8 mouse cellular contexts compared by ENCODE assay signal in the genomic region with DNA sequence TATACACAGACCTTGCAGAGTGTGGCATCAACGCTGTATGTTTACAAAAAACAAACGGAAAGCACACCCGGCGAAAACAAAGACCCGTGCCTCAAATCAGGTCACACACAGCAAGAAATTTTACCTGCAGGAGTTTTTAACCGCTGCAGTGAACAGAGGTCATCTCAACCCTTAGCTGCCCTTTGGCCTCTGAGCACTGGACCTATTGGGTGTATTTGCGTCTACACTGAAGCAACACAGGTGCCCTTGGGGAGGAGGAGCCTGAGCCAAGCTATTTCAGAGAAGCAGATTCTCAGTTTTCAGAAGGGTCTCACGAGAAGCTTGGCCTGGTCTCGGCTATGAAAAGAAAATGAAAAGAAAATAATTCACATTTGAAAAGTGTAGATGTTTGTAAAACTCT.
A peak's percentile ranks its signal among the peaks of the same experiment; 100 is the strongest.
DNase-seq lines count a peak whose midpoint lies in the region; ATAC-seq and TF ChIP-seq lines count a peak whose summit lies in the region.

No protein-coding gene starts in this region.

- 3% methylated on average over 9 of the region's 9 CpGs for WGBS in forebrain, embryonic 13.5 days
- 11% methylated on average over 9 of the region's 9 CpGs for WGBS in limb, embryonic 12.5 days
- WGBS in neural tube, embryonic 14.5 days, result 7% methylated on average over 9 of the region's 9 CpGs

- TF ChIP-seq CTCF in left cerebral cortex, adult 2 months (IDR thresholded peaks at IDR 0.05), result no peak

- no peaks in the 10 kb centered on the region for H3K36me3 ChIP-seq in forebrain, embryonic 13.5 days (ENCODE audit: poor library complexity, severe bottlenecking)
- no peaks in the 10 kb centered on the region for H3K36me3 ChIP-seq in limb, embryonic 12.5 days
- no peaks in the 10 kb centered on the region for H3K36me3 ChIP-seq in neural tube, embryonic 14.5 days (ENCODE audit: control insufficient read depth, insufficient read depth, low read length)

- no peak for DNase-seq in left cerebral cortex, adult 2 months (ENCODE audit: extremely low spot score in 1 of 2, low spot score in 2 of 2)
- DNase-seq in left cerebral cortex, adult 18-20 months (ENCODE audit: low spot score in 2 of 2), result no peak
- DNase-seq in testis, postnatal 10 days (ENCODE audit: low spot score), result no peak
- DNase-seq in gastrocnemius, adult 8-10 months (ENCODE audit: low spot score in 2 of 2), result no peak
- DNase-seq in right cerebral cortex, postnatal 14 days, result no peak

- 0 out of 2 replicates have a peak, but pooled peaks have one; percentile 6 for ATAC-seq in forebrain, embryonic 13.5 days
- no peak for ATAC-seq in limb, embryonic 12.5 days (ENCODE audit: insufficient number of reproducible peaks, insufficient read depth, low FRiP score, low TSS enrichment, low read depth)
- ATAC-seq in neural tube, embryonic 14.5 days (ENCODE audit: low read depth), result no peak

- intact Hi-C loops in left cerebral cortex, adult 2 months (cut with DNase I), result loop anchor here (5.0 to 10.0 kb wide), 5 partner anchors 60 to 1107 kb away; no protein-coding TSS in a partner anchor

- H3K9me3 ChIP-seq in forebrain, embryonic 13.5 days (replicated peaks), result no peaks in the 10 kb centered on the region
- H3K9me3 ChIP-seq in limb, embryonic 12.5 days, result no peaks in the 10 kb centered on the region
- H3K9me3 ChIP-seq in neural tube, embryonic 14.5 days (ENCODE audit: control insufficient read depth, low read length), result no peaks in the 10 kb centered on the region

- peaks cover 55% of the 10 kb centered on the region for H3K4me1 ChIP-seq in forebrain, embryonic 13.5 days
- peaks cover 17% of the 10 kb centered on the region for H3K4me1 ChIP-seq in limb, embryonic 12.5 days (replicated peaks)
- H3K4me1 ChIP-seq in neural tube, embryonic 14.5 days (ENCODE audit: control insufficient read depth, insufficient read depth, low read length), result peaks cover 7% of the 10 kb centered on the region; the same call in 1 of the 2 replicates

- H3K9ac ChIP-seq in forebrain, embryonic 13.5 days, result peak overlapping the region; percentile 28
- H3K9ac ChIP-seq in limb, embryonic 12.5 days (replicated peaks), result no peak overlapping the region
- 0 out of 2 replicates have a peak overlapping the region, but pooled peaks have one; percentile 21 for H3K9ac ChIP-seq in neural tube, embryonic 14.5 days (replicated peaks; ENCODE audit: low read depth, low read length)

- H3K27ac ChIP-seq in left cerebral cortex, adult 2 months, result peak overlapping the region; percentile 80
- peak overlapping the region; percentile 98 for H3K27ac ChIP-seq in forebrain, embryonic 13.5 days
- no peak overlapping the region; the same call in 1 of the 2 replicates for H3K27ac ChIP-seq in limb, embryonic 12.5 days
- peak overlapping the region; percentile 75 for H3K27ac ChIP-seq in neural tube, embryonic 14.5 days (ENCODE audit: low read depth, low read length)

- peak overlapping the region; percentile 59 for H3K4me2 ChIP-seq in forebrain, embryonic 13.5 days
- peak overlapping the region; percentile 72 for H3K4me2 ChIP-seq in limb, embryonic 12.5 days
- H3K4me2 ChIP-seq in neural tube, embryonic 14.5 days (ENCODE audit: low read depth, low read length), result peak overlapping the region; percentile 69

- H3K4me3 ChIP-seq in left cerebral cortex, adult 2 months, result no peak overlapping the region; the same call in 1 of the 2 replicates
- peak overlapping the region; percentile 37 for H3K4me3 ChIP-seq in forebrain, embryonic 13.5 days
- peak overlapping the region; percentile 45; the same call in 1 of the 2 replicates for H3K4me3 ChIP-seq in limb, embryonic 12.5 days (replicated peaks)
- H3K4me3 ChIP-seq in neural tube, embryonic 14.5 days (ENCODE audit: low read depth, low read length), result no peak overlapping the region

- no peaks in the 10 kb centered on the region for H3K27me3 ChIP-seq in forebrain, embryonic 13.5 days
- H3K27me3 ChIP-seq in limb, embryonic 12.5 days, result no peaks in the 10 kb centered on the region
- H3K27me3 ChIP-seq in neural tube, embryonic 14.5 days (ENCODE audit: control insufficient read depth, insufficient read depth, low read length), result no peaks in the 10 kb centered on the region; the same call in 1 of the 2 replicates

Comparison
In these comparisons a context has a peak if more than half of its experiments do, and no peak if none do; other contexts are left out.
1. H3K4me3 ChIP-seq: peak in forebrain, embryonic 13.5 days (single experiment) and limb, embryonic 12.5 days (single experiment); none in left cerebral cortex, adult 2 months (single experiment) and neural tube, embryonic 14.5 days (single experiment).
2. Peak in every context shown above with its lines, with median percentiles within 50 percentile points of each other: H3K4me2 ChIP-seq.